Mouse (Mus musculus) lung, adult 2 months (tissue): ENCODE data around the gene D430042O09Rik. TPM values are rescaled to one million over a fixed set of nuclear protein-coding genes. Genes with fewer than 3 reads are reported as not detected.

Experiments
- DNase-seq: peaks from one replicate; pipeline ENCODE4 v3.0.0; 2022
- H3K4me1 ChIP-seq: fragments of 200-500 bp; 2 replicates; pipeline ENCODE4 v1.6.1; 2011; ENCODE audit warnings: low read length; ENCODE audit not compliant: control insufficient read depth, insufficient read depth
- H3K4me3 ChIP-seq: fragments of 200-500 bp; replicated peaks from 2 replicates; pipeline ENCODE3; 2011; ENCODE audit warnings: low read depth, mild to moderate bottlenecking, control low read depth, low read length; ENCODE audit errors: extremely low read depth
- CTCF ChIP-seq: fragments of 200-500 bp; IDR thresholded peaks from 2 replicates; pipeline ENCODE4 v1.5.1; 2011; ENCODE audit warnings: mild to moderate bottlenecking, low read length, control low read depth; ENCODE audit not compliant: insufficient read depth
- POLR2A ChIP-seq: fragments of 200-500 bp; IDR thresholded peaks from 2 replicates; pipeline ENCODE4 v1.6.1; 2011; ENCODE audit warnings: low read depth, mild to moderate bottlenecking, control low read depth, low read length, borderline replicate concordance; ENCODE audit errors: extremely low read depth
- WGBS: fragments of 180-500 bp; shearing (Covaris S2); methylation state at CpG from one replicate; pipeline ENCODE4 v1.1.7; 2018; 5-methylcytosine and 5-hydroxymethylcytosine counted together
- polyA plus RNA-seq: library from polyadenylated mRNA; depleted of rRNA; stranded (reverse); fragments of >200 nt; gene quantifications from 2 replicates; pipeline ENCODE4 v1.2.3, GENCODE M21; 2012

The D430042O09Rik gene
- polyA plus RNA-seq, 1 experiment = 18.4 TPM

DNA sequence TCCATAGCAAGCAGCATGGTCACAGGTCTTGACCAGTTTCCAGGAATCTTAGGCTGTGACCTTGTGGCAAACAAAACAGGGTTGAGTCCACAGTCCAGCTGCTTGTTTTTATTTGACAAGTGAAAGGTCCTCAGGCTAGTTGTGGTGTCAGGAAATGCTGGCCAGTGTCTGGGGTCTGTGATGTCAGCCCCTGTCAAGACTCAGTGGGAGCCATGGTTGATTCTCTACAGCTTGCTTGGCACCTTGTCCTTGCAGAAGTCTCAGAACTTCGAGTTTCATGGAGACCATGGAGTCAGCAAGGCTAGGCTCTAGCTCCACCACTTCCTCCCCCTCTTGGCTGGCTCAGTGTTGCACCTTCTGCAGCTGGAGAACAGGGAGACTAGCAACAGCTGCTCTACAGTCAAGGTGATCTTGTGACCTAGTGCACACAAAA lies 33.6 kb downstream of the D430042O09Rik start:
- no peak overlapping the region for H3K4me3 ChIP-seq
- TF ChIP-seq POLR2A = no peak
- no peak for TF ChIP-seq CTCF
- H3K4me1 ChIP-seq = no peaks in the 10 kb centered on the region; the same call in 1 of the 2 replicates
- WGBS = 14% methylated on average over 1 of the region's 1 CpGs
- no peak for DNase-seq

DNA sequence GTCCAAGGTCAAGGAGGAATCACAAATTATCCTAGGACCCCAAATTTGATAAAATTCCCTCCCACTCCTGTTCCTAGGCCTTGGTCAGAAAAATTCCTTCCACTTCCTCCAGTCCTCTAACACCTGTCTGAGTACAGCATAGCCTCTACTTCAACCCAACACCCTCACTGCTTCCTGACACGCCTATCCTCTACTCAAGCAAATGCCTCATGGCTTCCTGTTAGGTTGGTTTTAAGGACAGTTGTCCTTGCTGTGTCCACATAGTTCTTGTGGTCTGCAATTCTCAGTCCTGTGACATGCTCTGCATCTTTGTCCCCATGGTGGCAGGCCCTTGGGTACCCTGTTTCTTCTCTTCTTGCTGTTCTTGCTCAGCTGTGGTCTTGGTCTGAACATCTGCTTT lies 37.1 kb downstream of the D430042O09Rik start:
- DNase-seq = no peak
- Histone ChIP-seq H3K4me3 (no peak overlapping the region), H3K4me1 (no peaks in the 10 kb centered on the region; the same call in 1 of the 2 replicates)
- 48% methylated on average over 1 of the region's 1 CpGs for WGBS
- TF ChIP-seq POLR2A = no peak
- TF ChIP-seq CTCF = no peak

GRCm38 (mm10) chr7:125746621-125747315 lies 39.1 kb downstream of the D430042O09Rik start:
- no peaks in the 10 kb centered on the region for H3K4me1 ChIP-seq
- 93% methylated on average over 2 of the region's 2 CpGs for WGBS
- TF ChIP-seq POLR2A (no peak), CTCF (no peak)
- H3K4me3 ChIP-seq = no peak overlapping the region
- no peak for DNase-seq

DNA sequence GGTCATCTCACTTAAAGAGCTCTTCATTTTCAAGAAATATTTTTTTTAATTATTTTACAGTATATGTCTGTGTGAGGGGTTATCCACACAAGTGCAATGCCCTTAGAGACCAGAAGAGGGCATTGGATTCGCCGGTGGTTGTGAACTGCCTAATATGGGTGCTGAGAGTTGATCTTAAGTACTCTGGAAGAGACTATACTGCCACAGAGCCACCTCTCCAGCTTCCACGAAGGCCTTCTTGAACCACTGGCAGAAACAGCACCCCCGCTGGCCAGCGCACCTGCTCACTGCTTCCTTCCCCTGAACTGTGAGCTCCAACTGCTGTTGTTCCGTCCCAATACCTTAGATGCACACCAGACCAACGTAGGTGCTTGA lies 39.6 kb downstream of the D430042O09Rik start:
- no peaks in the 10 kb centered on the region for H3K4me1 ChIP-seq
- WGBS = 68% methylated on average over 7 of the region's 7 CpGs
- TF ChIP-seq CTCF = no peak
- no peak for TF ChIP-seq POLR2A
- no peak overlapping the region for H3K4me3 ChIP-seq
- no peak for DNase-seq

- H3K4me3 ChIP-seq = no peak overlapping the region
- DNase-seq = no peak
- TF ChIP-seq POLR2A = no peak
- no peak for TF ChIP-seq CTCF
- no peaks in the 10 kb centered on the region for H3K4me1 ChIP-seq
- 61% methylated on average over 3 of the region's 3 CpGs for WGBS
These were observed 40.5 kb downstream of the D430042O09Rik start for GRCm38 (mm10) chr7:125748186-125748585.

GRCm38 (mm10) chr7:125752699-125753325 lies 45.1 kb downstream of the D430042O09Rik start:
- TF ChIP-seq POLR2A = no peak
- Histone ChIP-seq H3K4me1 (no peaks in the 10 kb centered on the region; the same call in 1 of the 2 replicates), H3K4me3 (no peak overlapping the region)
- DNase-seq = no peak
- 71% methylated on average over 7 of the region's 7 CpGs for WGBS

DNA sequence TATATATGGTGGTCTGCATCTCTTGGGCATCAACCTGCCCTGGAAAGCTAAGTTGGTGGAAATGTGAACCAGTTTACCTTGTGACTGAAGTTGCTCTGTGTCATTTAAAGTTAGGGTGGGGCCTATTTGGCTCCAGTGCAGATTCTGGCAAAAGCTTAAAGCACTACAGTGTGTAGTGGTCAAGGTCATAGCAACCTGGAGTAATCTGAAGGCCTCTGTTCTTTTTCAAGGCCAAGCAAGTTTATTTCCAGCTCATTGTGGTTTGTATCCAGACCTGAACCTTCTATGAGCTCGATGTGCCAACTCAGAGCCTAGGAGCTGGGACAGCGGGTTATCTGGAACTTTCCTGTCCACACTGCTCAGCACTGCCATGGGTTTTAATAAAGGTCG lies 45.6 kb downstream of the D430042O09Rik start:
- TF ChIP-seq CTCF = no peak
- TF ChIP-seq POLR2A = no peak
- no peak overlapping the region for H3K4me3 ChIP-seq
- no peaks in the 10 kb centered on the region; the same call in 1 of the 2 replicates for H3K4me1 ChIP-seq
- WGBS = 76% methylated on average over 3 of the region's 3 CpGs
- no peak for DNase-seq

DNA sequence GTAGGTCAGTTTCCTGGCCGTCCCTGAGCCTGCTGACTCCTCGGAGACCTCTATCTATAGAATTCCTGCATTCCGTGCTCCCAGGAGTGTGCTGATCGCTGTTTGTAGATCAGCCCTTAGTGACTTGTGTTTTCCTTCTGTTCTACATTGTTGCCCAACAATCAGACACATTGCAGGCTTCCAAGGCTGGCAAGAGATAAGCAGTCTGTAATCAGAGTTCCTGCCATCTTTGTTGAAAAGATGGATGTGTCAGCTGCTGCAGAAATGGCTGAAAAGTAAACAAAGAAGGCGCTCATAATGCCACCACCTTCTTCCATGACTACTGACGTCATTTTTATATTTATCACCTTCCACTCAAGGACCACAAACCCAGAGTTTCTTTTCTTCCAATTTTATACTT lies 49.1 kb downstream of the D430042O09Rik start:
- WGBS = 41% methylated on average over 6 of the region's 6 CpGs
- no peak for DNase-seq
- TF ChIP-seq CTCF = no peak
- TF ChIP-seq POLR2A = no peak
- Histone ChIP-seq H3K4me1 (no peaks in the 10 kb centered on the region; the same call in 1 of the 2 replicates), H3K4me3 (no peak overlapping the region)

- H3K4me1 ChIP-seq = peaks cover 2% of the 10 kb centered on the region; the same call in 1 of the 2 replicates
- H3K4me3 ChIP-seq = no peak overlapping the region
- TF ChIP-seq POLR2A (no peak), CTCF (no peak)
- DNase-seq = no peak
- 55% methylated on average over 6 of the region's 6 CpGs for WGBS
These were observed 50.4 kb downstream of the D430042O09Rik start for GRCm38 (mm10) chr7:125757896-125758623.
